Mouse (Mus musculus): ENCODE measurements around the gene A430089I19Rik. TPM values are rescaled to one million over a fixed set of nuclear protein-coding genes. Genes with fewer than 3 reads are reported as not detected.
"Not testable (repeated sequence)": the region's sequence is repeated elsewhere in the genome, so short reads cannot be mapped to it uniquely, and the experiment has no call there.

The A430089I19Rik gene
- polyA plus RNA-seq (2014; fragmentation: Nextera tagmentation; extraction: Ambion mirVana), result not detected in 2 replicates

- not testable (repeated sequence) for H3K9ac ChIP-seq (ENCODE audit: low read depth, low read length); H3K9me3 ChIP-seq (replicated peaks; ENCODE audit: control insufficient read depth, low read length); H3K27ac ChIP-seq (ENCODE audit: low read depth, low read length); H3K4me1 ChIP-seq (ENCODE audit: control insufficient read depth, insufficient read depth, low read length); H3K4me2 ChIP-seq; H3K4me3 ChIP-seq (ENCODE audit: low read depth, low read length); H3K36me3 ChIP-seq (ENCODE audit: control insufficient read depth, insufficient read depth, low read length); H3K27me3 ChIP-seq (ENCODE audit: control insufficient read depth, insufficient read depth, low read length); ATAC-seq (replicated peaks; ENCODE audit: insufficient number of reproducible peaks, low FRiP score, low TSS enrichment)
- WGBS (ENCODE audit: insufficient replicate concordance), result 89% methylated on average over 1 of the region's 1 CpGs
These were observed at the start of gene A430089I19Rik for GRCm38 (mm10) chr5:94306696-94307095. A430089I19Rik (minus strand) TSS chr5:94306796.

GRCm38 (mm10) chr5:94339449-94339848 lies 32.9 kb upstream of the A430089I19Rik start, which contains the start of gene AA792892:
AA792892 (plus strand) TSS chr5:94339749.
- not testable (repeated sequence) for ATAC-seq (replicated peaks; ENCODE audit: insufficient number of reproducible peaks, low FRiP score, low TSS enrichment); H3K4me2 ChIP-seq; H3K9ac ChIP-seq (ENCODE audit: low read depth, low read length); H3K4me1 ChIP-seq (ENCODE audit: control insufficient read depth, insufficient read depth, low read length); H3K36me3 ChIP-seq (ENCODE audit: control insufficient read depth, insufficient read depth, low read length); H3K27me3 ChIP-seq (ENCODE audit: control insufficient read depth, insufficient read depth, low read length); H3K4me3 ChIP-seq (ENCODE audit: low read depth, low read length); H3K27ac ChIP-seq (ENCODE audit: low read depth, low read length); H3K9me3 ChIP-seq (replicated peaks; ENCODE audit: control insufficient read depth, low read length)
- no CpG with 5 or more reads among the region's 2 CpGs for WGBS (ENCODE audit: insufficient replicate concordance)

- ATAC-seq (replicated peaks; ENCODE audit: insufficient number of reproducible peaks, low FRiP score, low TSS enrichment), result not testable (repeated sequence)
These were observed 7.5 kb upstream of the A430089I19Rik start, which contains the start of gene Gm6502 for GRCm38 (mm10) chr5:94314135-94314534. Gm6502 (plus strand) TSS chr5:94314435.

More at GRCm38 (mm10) chr5:94314135-94314534, 7.5 kb upstream of the A430089I19Rik start, which contains the start of gene Gm6502:
- not testable (repeated sequence) for H3K4me1 ChIP-seq (ENCODE audit: control insufficient read depth, insufficient read depth, low read length); H3K27me3 ChIP-seq (ENCODE audit: control insufficient read depth, insufficient read depth, low read length); H3K36me3 ChIP-seq (ENCODE audit: control insufficient read depth, insufficient read depth, low read length); H3K27ac ChIP-seq (ENCODE audit: low read depth, low read length); H3K9ac ChIP-seq (ENCODE audit: low read depth, low read length); H3K4me3 ChIP-seq (ENCODE audit: low read depth, low read length); H3K9me3 ChIP-seq (replicated peaks; ENCODE audit: control insufficient read depth, low read length); H3K4me2 ChIP-seq
- no CpG with 5 or more reads among the region's 2 CpGs for WGBS (ENCODE audit: insufficient replicate concordance)

Other genes with a start within 250 kb of the A430089I19Rik start
- not detected in 2 replicates for gene BC061212, start 236.3 kb downstream of the A430089I19Rik start, polyA plus RNA-seq (2014; fragmentation: Nextera tagmentation; extraction: Ambion mirVana)
- not detected in 2 replicates for gene Gm6351, start 230.4 kb downstream of the A430089I19Rik start, polyA plus RNA-seq (2014; fragmentation: Nextera tagmentation; extraction: Ambion mirVana)
- not detected in 2 replicates for gene Gm3106, start 88.8 kb downstream of the A430089I19Rik start, polyA plus RNA-seq (2014; fragmentation: Nextera tagmentation; extraction: Ambion mirVana)
- not detected in 2 replicates for gene Gm6502, start 7.6 kb upstream of the A430089I19Rik start, polyA plus RNA-seq (2014; fragmentation: Nextera tagmentation; extraction: Ambion mirVana)
- gene AA792892, start 33.0 kb upstream of the A430089I19Rik start, polyA plus RNA-seq (2014; fragmentation: Nextera tagmentation; extraction: Ambion mirVana), result not detected in 2 replicates
- gene Gm7682, start 139.0 kb upstream of the A430089I19Rik start, polyA plus RNA-seq (2014; fragmentation: Nextera tagmentation; extraction: Ambion mirVana), result not detected in 2 replicates
- gene Gm3139, start 219.5 kb upstream of the A430089I19Rik start, polyA plus RNA-seq (2014; fragmentation: Nextera tagmentation; extraction: Ambion mirVana), result not detected in 2 replicates

Measured in heart, embryonic 11.5 days (tissue).